Mouse (Mus musculus) heart, adult 2 months (tissue): ENCODE measurements around the gene Wdr26. TPM values are rescaled to one million over a fixed set of nuclear protein-coding genes. Genes with fewer than 3 reads are reported as not detected.
A peak's percentile ranks its signal among the peaks of the same experiment; 100 is the strongest.

Source experiments
- DNase-seq, 2 experiments: peaks; one replicate each; pipeline ENCODE4 v3.0.0; 2021
- H3K27ac ChIP-seq: fragments of 200-600 bp; 2 replicates; pipeline ENCODE4 v1.8.1; 2022
- H3K27me3 ChIP-seq: fragments of 200-500 bp; 2 replicates; pipeline ENCODE4 v1.6.1; 2012; ENCODE audit warnings: mild to moderate bottlenecking, low read length, inconsistent platforms, mixed read lengths; ENCODE audit not compliant: control insufficient read depth, insufficient read depth
- H3K36me3 ChIP-seq: fragments of 200-500 bp; 2 replicates; pipeline ENCODE4 v1.6.1; 2012; ENCODE audit warnings: low read length, inconsistent platforms; ENCODE audit not compliant: control insufficient read depth, insufficient read depth
- H3K4me1 ChIP-seq: fragments of 200-500 bp; 2 replicates; pipeline ENCODE4 v1.6.1; 2011; ENCODE audit warnings: low read length; ENCODE audit not compliant: control insufficient read depth, insufficient read depth
- H3K4me3 ChIP-seq: fragments of 200-600 bp; 2 replicates; pipeline ENCODE4 v1.8.1; 2022
- H3K79me2 ChIP-seq: fragments of 200-500 bp; replicated peaks from 2 replicates; pipeline ENCODE4 v1.6.1; 2012; ENCODE audit warnings: mild to moderate bottlenecking, inconsistent platforms, low read length, moderate library complexity, mixed read lengths; ENCODE audit not compliant: control insufficient read depth, insufficient read depth
- H3K9ac ChIP-seq: fragments of 200-500 bp; 2 replicates; pipeline ENCODE4 v1.6.1; 2012; ENCODE audit warnings: low read depth, mild to moderate bottlenecking, control low read depth, inconsistent platforms, low read length, mixed read lengths
- CTCF ChIP-seq: fragments of 200-600 bp; IDR thresholded peaks from 2 replicates; pipeline ENCODE4 v1.8.1; 2022; ENCODE audit warnings: antibody characterized with exemption, mild to moderate bottlenecking, moderate library complexity
- EP300 ChIP-seq: fragments of 200-500 bp; IDR thresholded peaks from 2 replicates; pipeline ENCODE4 v1.6.1; 2011; ENCODE audit warnings: low read depth, low read length, control low read depth; ENCODE audit not compliant: insufficient read depth
- POLR2A ChIP-seq: fragments of 200-500 bp; IDR thresholded peaks from 2 replicates; pipeline ENCODE4 v1.6.1; 2011; ENCODE audit warnings: mild to moderate bottlenecking, low read depth, low read length, control low read depth; ENCODE audit not compliant: insufficient read depth
- WGBS: fragments of 180-500 bp; shearing (Covaris S2); methylation state at CpG from one replicate; pipeline ENCODE4 v1.1.7; 2018; 5-methylcytosine and 5-hydroxymethylcytosine counted together
- intact Hi-C: fragments of 180-260 bp; cut with DNase I; formaldehyde crosslinking; loops from one replicate; pipeline ENCODE4 v1.15.1; 2025
- polyA plus RNA-seq: library from polyadenylated mRNA; depleted of rRNA; stranded (reverse); fragments of >200 nt; gene quantifications from 2 replicates; pipeline ENCODE4 v1.2.3, GENCODE M21; 2012
- total RNA-seq, 2 experiments: library from RNA; stranded (reverse); gene quantifications; 2 replicates each; pipeline ENCODE4 v1.2.3; 2021

The Wdr26 gene
- total and polyA plus RNA-seq, 3 experiments, result 30.2 to 99.7 (median 86.3) TPM

- intact Hi-C loops, result loop anchor here (2.0 kb wide), 1 partner anchor 66 kb away; the partner anchor contains the start of genes Cnih4 and Nvl
- under 1% methylated on average over 55 of the region's 56 CpGs for WGBS
- peaks cover 5% of the 10 kb centered on the region; the same call in 1 of the 2 replicates for H3K4me1 ChIP-seq
Measured at GRCm38 (mm10) chr1:181210601-181211402, 999 bp downstream of the Wdr26 start.

GRCm38 (mm10) chr1:181210147-181210546 lies 1.7 kb downstream of the Wdr26 start:
- Histone ChIP-seq H3K79me2 (peaks cover 7% of the 10 kb centered on the region), H3K4me3 (peak overlapping the region; percentile 79), H3K9ac (peak overlapping the region; percentile 97), H3K27ac (peak overlapping the region; percentile 99), H3K36me3 (peaks cover 27% of the 10 kb centered on the region), H3K27me3 (no peaks in the 10 kb centered on the region), H3K4me1 (peaks cover 5% of the 10 kb centered on the region; the same call in 1 of the 2 replicates)
- DNase-seq, result no peak
- 4% methylated on average over 4 of the region's 4 CpGs for WGBS
- intact Hi-C loops, result loop anchor here (2.0 kb wide), 1 partner anchor 65 kb away; the partner anchor contains the start of genes Cnih4 and Nvl
- TF ChIP-seq EP300 (no peak), POLR2A (no peak), CTCF (no peak)

More at GRCm38 (mm10) chr1:181210601-181211402, 999 bp downstream of the Wdr26 start:
- Histone ChIP-seq H3K4me3 (peak overlapping the region; percentile 79), H3K79me2 (peaks cover 6% of the 10 kb centered on the region), H3K27me3 (no peaks in the 10 kb centered on the region), H3K9ac (peak overlapping the region; percentile 97), H3K36me3 (peaks cover 21% of the 10 kb centered on the region), H3K27ac (peak overlapping the region; percentile 99)
- peak; percentile 61 to 70 for DNase-seq
- TF ChIP-seq CTCF, result no peak
- no peak for TF ChIP-seq EP300
- TF ChIP-seq POLR2A, result 0 out of 2 replicates have a peak, but pooled peaks have one; percentile 38

- Histone ChIP-seq H3K4me3 (no peak overlapping the region), H3K36me3 (peaks cover 10% of the 10 kb centered on the region), H3K79me2 (no peaks in the 10 kb centered on the region), H3K27ac (no peak overlapping the region), H3K9ac (no peak overlapping the region), H3K4me1 (no peaks in the 10 kb centered on the region), H3K27me3 (no peaks in the 10 kb centered on the region)
- DNase-seq, result no peak
- WGBS, result 91% methylated on average over 4 of the region's 4 CpGs
- TF ChIP-seq EP300 (no peak), CTCF (no peak), POLR2A (no peak)
- intact Hi-C loops, result no loop called here
Measured at GRCm38 (mm10) chr1:181199446-181199845, 12.4 kb downstream of the Wdr26 start.

- WGBS, result 76% methylated on average over 4 of the region's 4 CpGs
Measured at GRCm38 (mm10) chr1:181188925-181189324, 22.9 kb downstream of the Wdr26 start.

GRCm38 (mm10) chr1:181170210-181170609 lies 41.6 kb downstream of the Wdr26 start:
- no peaks in the 10 kb centered on the region for H3K4me1 ChIP-seq
- H3K27ac ChIP-seq, result no peak overlapping the region
- intact Hi-C loops, result no loop called here
- H3K9ac ChIP-seq, result no peak overlapping the region
- no peaks in the 10 kb centered on the region for H3K27me3 ChIP-seq
- no peaks in the 10 kb centered on the region for H3K79me2 ChIP-seq
- no peak overlapping the region for H3K4me3 ChIP-seq
- peak in 1 of 2 experiments; percentile 33 for DNase-seq
- H3K36me3 ChIP-seq, result no peaks in the 10 kb centered on the region
- WGBS, result 81% methylated on average over 8 of the region's 8 CpGs
- no peak for TF ChIP-seq POLR2A
- TF ChIP-seq CTCF, result no peak
- no peak for TF ChIP-seq EP300

More at GRCm38 (mm10) chr1:181188925-181189324, 22.9 kb downstream of the Wdr26 start:
- Histone ChIP-seq H3K27ac (no peak overlapping the region), H3K36me3 (peaks cover 2% of the 10 kb centered on the region; the same call in 1 of the 2 replicates), H3K4me1 (no peaks in the 10 kb centered on the region), H3K4me3 (no peak overlapping the region), H3K9ac (no peak overlapping the region), H3K79me2 (no peaks in the 10 kb centered on the region; the same call in none of the 2 replicates), H3K27me3 (no peaks in the 10 kb centered on the region)
- intact Hi-C loops, result no loop called here
- TF ChIP-seq CTCF (no peak), EP300 (no peak), POLR2A (no peak)
- DNase-seq, result no peak

- H3K27me3 ChIP-seq, result no peaks in the 10 kb centered on the region
- no peak overlapping the region for H3K9ac ChIP-seq
- no peak for DNase-seq
- WGBS, result 42% methylated on average over 3 of the region's 3 CpGs
- peaks cover 2% of the 10 kb centered on the region; the same call in 1 of the 2 replicates for H3K36me3 ChIP-seq
- no peak overlapping the region for H3K27ac ChIP-seq
- no peaks in the 10 kb centered on the region for H3K4me1 ChIP-seq
- TF ChIP-seq EP300, result no peak
- no peak for TF ChIP-seq CTCF
- no peak for TF ChIP-seq POLR2A
- intact Hi-C loops, result no loop called here
- H3K4me3 ChIP-seq, result no peak overlapping the region
- no peaks in the 10 kb centered on the region for H3K79me2 ChIP-seq
Measured at GRCm38 (mm10) chr1:181168377-181168776, 43.4 kb downstream of the Wdr26 start.
